Mouse (Mus musculus): Measurements from ENCODE around the gene Paf1.

GRCm38 (mm10) chr7:28446446-28446845 is 53.7 kb downstream of the Paf1 start:
- TF ChIP-seq CTCF (conservative IDR thresholded peaks at IDR 0.05; ENCODE audit: low read length) (peak; percentile 93), NANOG (IDR thresholded peaks at IDR 0.05; ENCODE audit: borderline replicate concordance, low read length) (no peak)
